Mouse (Mus musculus) kidney, adult 11 months (tissue): ENCODE measurements around the gene Rps6ka2.
A peak's percentile ranks its signal among the peaks of the same experiment; 100 is the strongest.
"Not testable (repeated sequence)": the region's sequence is repeated elsewhere in the genome, so short reads cannot be mapped to it uniquely, and the experiment has no call there.

Source experiments
- DNase-seq: peaks from one replicate; pipeline ENCODE4 v3.0.0; 2022

Rps6ka2 gene

GRCm38 (mm10) chr17:7271522-7272134 lies 101.7 kb downstream of the Rps6ka2 start:
- DNase-seq, result no peak

GRCm38 (mm10) chr17:7273054-7273453 lies 103.1 kb downstream of the Rps6ka2 start:
- peak; percentile 89 for DNase-seq

- peak; percentile 9 for DNase-seq
These were observed 103.9 kb downstream of the Rps6ka2 start for GRCm38 (mm10) chr17:7273785-7274184.

- no peak for DNase-seq
These were observed 108.9 kb downstream of the Rps6ka2 start for GRCm38 (mm10) chr17:7278702-7279242.

- DNase-seq, result no peak
These were observed 109.3 kb downstream of the Rps6ka2 start for GRCm38 (mm10) chr17:7279251-7279650.

- peak; percentile 54 for DNase-seq
These were observed 114.5 kb downstream of the Rps6ka2 start for GRCm38 (mm10) chr17:7284297-7284910.

GRCm38 (mm10) chr17:7285292-7285691 lies 115.4 kb downstream of the Rps6ka2 start:
- no peak for DNase-seq

- DNase-seq, result peak; percentile 23
These were observed 116.6 kb downstream of the Rps6ka2 start for GRCm38 (mm10) chr17:7286422-7287050.

GRCm38 (mm10) chr17:7292012-7292684 lies 122.2 kb downstream of the Rps6ka2 start:
- no peak for DNase-seq

- peak; percentile 29 for DNase-seq
These were observed 136.6 kb downstream of the Rps6ka2 start for GRCm38 (mm10) chr17:7306278-7307196.

- not testable (repeated sequence) for DNase-seq
These were observed 145.9 kb downstream of the Rps6ka2 start for GRCm38 (mm10) chr17:7315693-7316382.

GRCm38 (mm10) chr17:7319789-7320188 lies 149.9 kb downstream of the Rps6ka2 start:
- not testable (repeated sequence) for DNase-seq

GRCm38 (mm10) chr17:7324346-7324745 lies 154.4 kb downstream of the Rps6ka2 start, which contains the start of gene Tcp10a:
TSS of gene Tcp10a (plus strand) at chr17:7324646.
- DNase-seq, result not testable (repeated sequence)

- DNase-seq, result not testable (repeated sequence)
These were observed 156.5 kb downstream of the Rps6ka2 start for GRCm38 (mm10) chr17:7326415-7326814.

- DNase-seq, result not testable (repeated sequence)
These were observed 162.8 kb downstream of the Rps6ka2 start for GRCm38 (mm10) chr17:7332745-7333144.

- not testable (repeated sequence) for DNase-seq
These were observed 167.5 kb downstream of the Rps6ka2 start for GRCm38 (mm10) chr17:7337381-7337780.

GRCm38 (mm10) chr17:7348765-7349164 lies 178.8 kb downstream of the Rps6ka2 start:
- not testable (repeated sequence) for DNase-seq

- DNase-seq, result not testable (repeated sequence)
These were observed 182.7 kb downstream of the Rps6ka2 start, which contains the start of gene Ttll2 for GRCm38 (mm10) chr17:7352596-7352995. TSS of gene Ttll2 (minus strand) at chr17:7352696.
